Mouse (Mus musculus): ENCODE data around the gene Olfr54. TPM values are rescaled to one million over a fixed set of nuclear protein-coding genes. Genes with fewer than 3 reads are reported as not detected.
A peak's percentile ranks its signal among the peaks of the same experiment; 100 is the strongest.
"Not testable (repeated sequence)": the region's sequence is repeated elsewhere in the genome, so short reads cannot be mapped to it uniquely, and the experiment has no call there.

Gene Olfr54
- total and polyA plus RNA-seq, 3 experiments: not detected

DNA sequence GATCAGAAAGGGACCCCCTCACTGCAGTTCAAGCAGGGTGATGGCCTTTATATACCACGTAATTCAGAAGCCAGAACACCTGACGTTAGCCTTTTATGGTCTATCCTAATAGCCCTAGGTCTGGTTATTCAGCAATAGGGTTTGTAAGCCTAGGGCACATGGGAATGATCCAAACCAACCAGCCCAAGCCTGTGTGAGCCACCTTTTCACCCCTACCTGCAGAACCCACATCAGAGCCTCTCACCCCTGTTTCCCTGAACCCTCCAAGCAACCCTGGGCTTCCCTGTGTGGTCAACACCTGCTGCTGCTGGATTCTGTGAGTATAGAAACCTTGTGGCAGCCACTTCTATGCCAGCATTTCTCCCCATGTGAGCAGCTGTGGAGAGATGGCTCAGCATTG is 16.2 kb downstream of the Olfr54 start:
- dilution Hi-C loops (cut with MboI; ENCODE audit: extremely low pct_ligation_motif_present, extremely low pct_unique_long_range_greater_than_20kb, low sequenced_read_pairs) (no loop called here), in situ Hi-C loops (cut with MboI; ENCODE audit: low pct_ligation_motif_present, low pct_unique_long_range_greater_than_20kb, low sequenced_read_pairs) (no loop called here)
- no peaks in the 10 kb centered on the region for H3K27me3 ChIP-seq (replicated peaks)
- no peak overlapping the region for H3K27ac ChIP-seq (ENCODE audit: insufficient read depth, low read depth)
- no peak overlapping the region for H3K4me2 ChIP-seq (ENCODE audit: insufficient read depth, low read depth, poor library complexity, severe bottlenecking)
- no peak for DNase-seq (ENCODE audit: extremely low read depth)
- no peak for TF ChIP-seq JUND (conservative IDR thresholded peaks at IDR 0.05; ENCODE audit: low read depth, low read length)
- TF ChIP-seq NRF1 (IDR thresholded peaks at IDR 0.05; ENCODE audit: low read depth, low read length): no peak
- no peak for TF ChIP-seq BHLHE40 (IDR thresholded peaks at IDR 0.05; ENCODE audit: low read depth, low read length)
- no peak for TF ChIP-seq ZC3H11A (IDR thresholded peaks at IDR 0.05; ENCODE audit: low read depth, low read length)
- no peak for TF ChIP-seq ZMIZ1 (IDR thresholded peaks at IDR 0.05; ENCODE audit: low read depth, low read length)
- TF ChIP-seq TCF12 (IDR thresholded peaks at IDR 0.05; ENCODE audit: low read depth, low read length): no peak
- TF ChIP-seq MYC (IDR thresholded peaks at IDR 0.05; ENCODE audit: low read depth, low read length): no peak
- no peak for TF ChIP-seq NELFE (IDR thresholded peaks at IDR 0.05; ENCODE audit: low read depth, low read length)
- no peak for TF ChIP-seq EP300 (IDR thresholded peaks at IDR 0.05; ENCODE audit: low read length)
- no peak for TF ChIP-seq E2F4 (IDR thresholded peaks at IDR 0.05; ENCODE audit: insufficient replicate concordance, low read depth, low read length)
- no peak for TF ChIP-seq ZNF384 (IDR thresholded peaks at IDR 0.05; ENCODE audit: low read depth, low read length)
- TF ChIP-seq SIN3A (IDR thresholded peaks at IDR 0.05; ENCODE audit: low read length): no peak
- TF ChIP-seq USF2 (conservative IDR thresholded peaks at IDR 0.05; ENCODE audit: low read depth, low read length): no peak
- no peak for TF ChIP-seq HCFC1 (IDR thresholded peaks at IDR 0.05; ENCODE audit: low read depth, low read length)
- TF ChIP-seq ELF1 (IDR thresholded peaks at IDR 0.05; ENCODE audit: low read depth, low read length): no peak
- no peak for TF ChIP-seq SMC3 (IDR thresholded peaks at IDR 0.05; ENCODE audit: low read depth, low read length)
- TF ChIP-seq PAX5 (IDR thresholded peaks at IDR 0.05; ENCODE audit: low read length): no peak
- no peak for TF ChIP-seq KAT2A (IDR thresholded peaks at IDR 0.05; ENCODE audit: insufficient replicate concordance, low read length)
- no peak for TF ChIP-seq MAZ (IDR thresholded peaks at IDR 0.05; ENCODE audit: low read depth, low read length)
- TF ChIP-seq ETS1 (conservative IDR thresholded peaks at IDR 0.05; ENCODE audit: low read depth, low read length): no peak
- H3K9ac ChIP-seq (ENCODE audit: insufficient read depth, low read depth): no peak overlapping the region
- H3K4me1 ChIP-seq (ENCODE audit: control insufficient read depth in 1 of 2, insufficient read depth in 2 of 2): no peaks in the 10 kb centered on the region
- H3K9me3 ChIP-seq (replicated peaks; ENCODE audit: low read length): no peaks in the 10 kb centered on the region
- no peaks in the 10 kb centered on the region for H3K36me3 ChIP-seq (replicated peaks in 1 of 2; ENCODE audit: control insufficient read depth in 1 of 2, insufficient read depth in 1 of 2, low read length in 1 of 2)
- no peaks in the 10 kb centered on the region for H3K79me2 ChIP-seq (replicated peaks; ENCODE audit: control insufficient read depth, extremely low read depth, insufficient read depth, poor library complexity, severe bottlenecking)
- H3K4me3 ChIP-seq (replicated peaks in 1 of 3; ENCODE audit: low read depth in 2 of 3, low read length in 2 of 3, poor library complexity in 1 of 3): no peak overlapping the region

DNA sequence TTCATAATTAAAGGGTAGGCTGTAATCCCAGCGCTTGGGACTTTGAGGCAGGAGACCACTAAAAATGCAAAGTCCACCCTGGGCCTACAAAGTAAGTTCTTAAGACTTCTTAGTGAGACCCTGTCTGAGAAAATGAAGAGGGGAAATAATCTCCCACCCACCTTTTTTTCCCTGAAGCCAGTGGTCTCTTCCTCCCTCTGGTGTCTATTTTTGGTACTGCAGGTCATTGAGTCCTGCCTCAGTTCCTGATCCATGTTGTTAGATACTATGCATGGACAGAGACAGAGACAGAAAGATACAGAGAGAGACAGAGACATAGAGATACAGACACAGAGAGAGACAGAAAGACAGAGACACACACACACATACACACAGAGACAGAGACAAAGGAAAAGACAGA is 18.8 kb downstream of the Olfr54 start:
- H3K27me3 ChIP-seq (replicated peaks): no peaks in the 10 kb centered on the region
- in situ Hi-C loops (cut with MboI; ENCODE audit: low pct_ligation_motif_present, low pct_unique_long_range_greater_than_20kb, low sequenced_read_pairs) (no loop called here), dilution Hi-C loops (cut with MboI; ENCODE audit: extremely low pct_ligation_motif_present, extremely low pct_unique_long_range_greater_than_20kb, low sequenced_read_pairs) (no loop called here)
- DNase-seq (ENCODE audit: extremely low read depth): peak; percentile 21
- no peak overlapping the region for H3K4me2 ChIP-seq (ENCODE audit: insufficient read depth, low read depth, poor library complexity, severe bottlenecking)
- no peaks in the 10 kb centered on the region for H3K4me1 ChIP-seq (ENCODE audit: control insufficient read depth in 1 of 2, insufficient read depth in 2 of 2)
- no peak overlapping the region for H3K4me3 ChIP-seq (replicated peaks in 1 of 3; ENCODE audit: low read depth in 2 of 3, low read length in 2 of 3, poor library complexity in 1 of 3)
- no peak overlapping the region for H3K27ac ChIP-seq (ENCODE audit: insufficient read depth, low read depth)
- H3K9me3 ChIP-seq (replicated peaks; ENCODE audit: low read length): no peaks in the 10 kb centered on the region
- no peak overlapping the region for H3K9ac ChIP-seq (ENCODE audit: insufficient read depth, low read depth)
- H3K36me3 ChIP-seq (replicated peaks in 1 of 2; ENCODE audit: control insufficient read depth in 1 of 2, insufficient read depth in 1 of 2, low read length in 1 of 2): no peaks in the 10 kb centered on the region
- TF ChIP-seq MAZ (IDR thresholded peaks at IDR 0.05; ENCODE audit: low read depth, low read length) (no peak), SMC3 (IDR thresholded peaks at IDR 0.05; ENCODE audit: low read depth, low read length) (peak; percentile 7; the same call in 1 of the 2 replicates)
- no peaks in the 10 kb centered on the region for H3K79me2 ChIP-seq (replicated peaks; ENCODE audit: control insufficient read depth, extremely low read depth, insufficient read depth, poor library complexity, severe bottlenecking)

DNA sequence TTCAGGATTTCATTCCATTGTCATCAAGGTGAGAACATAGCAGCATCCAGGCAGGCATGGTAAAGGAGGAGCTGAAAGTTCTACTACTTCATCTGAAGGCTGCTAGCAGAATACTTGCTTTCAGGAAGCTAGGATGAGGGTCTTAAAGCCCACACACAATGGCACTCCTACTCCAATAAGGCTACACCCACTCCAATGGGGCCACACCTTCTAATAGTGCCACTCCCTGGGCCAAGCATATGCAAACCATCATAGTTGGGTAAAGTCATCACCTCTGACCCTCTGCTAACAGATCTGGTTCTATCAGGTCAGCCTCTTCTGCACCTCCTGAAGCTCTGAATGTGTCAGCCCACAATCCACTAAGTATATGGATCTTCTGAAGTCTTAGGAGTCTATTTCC is 20.1 kb downstream of the Olfr54 start:
- H3K4me2 ChIP-seq (ENCODE audit: insufficient read depth, low read depth, poor library complexity, severe bottlenecking); DNase-seq (ENCODE audit: extremely low read depth); in situ Hi-C loops (cut with MboI; ENCODE audit: low pct_ligation_motif_present, low pct_unique_long_range_greater_than_20kb, low sequenced_read_pairs); dilution Hi-C loops (cut with MboI; ENCODE audit: extremely low pct_ligation_motif_present, extremely low pct_unique_long_range_greater_than_20kb, low sequenced_read_pairs); H3K4me1 ChIP-seq (ENCODE audit: control insufficient read depth in 1 of 2, insufficient read depth in 2 of 2); H3K9ac ChIP-seq (ENCODE audit: insufficient read depth, low read depth); H3K27ac ChIP-seq (ENCODE audit: insufficient read depth, low read depth); H3K36me3 ChIP-seq (replicated peaks in 1 of 2; ENCODE audit: control insufficient read depth in 1 of 2, insufficient read depth in 1 of 2, low read length in 1 of 2); H3K79me2 ChIP-seq (replicated peaks; ENCODE audit: control insufficient read depth, extremely low read depth, insufficient read depth, poor library complexity, severe bottlenecking); H3K9me3 ChIP-seq (replicated peaks; ENCODE audit: low read length); H3K4me3 ChIP-seq (replicated peaks in 1 of 3; ENCODE audit: low read depth in 2 of 3, low read length in 2 of 3, poor library complexity in 1 of 3); H3K27me3 ChIP-seq (replicated peaks): not testable (repeated sequence)
